Mouse (Mus musculus): Measurements from ENCODE around the gene Ankrd23. TPM values are rescaled to one million over a fixed set of nuclear protein-coding genes. Genes with fewer than 3 reads are reported as not detected.

Ankrd23 gene
- polyA plus RNA-seq, 1 experiment: 14.4 TPM

- Histone ChIP-seq H3K4me3 (replicated peaks; ENCODE audit: insufficient read depth, low read depth, low read length) (no peak overlapping the region), H3K27me3 (ENCODE audit: control insufficient read depth, insufficient read depth, low read length) (no peaks in the 10 kb centered on the region), H3K4me1 (ENCODE audit: control insufficient read depth, insufficient read depth, low read length) (peaks cover 9% of the 10 kb centered on the region), H3K27ac (ENCODE audit: insufficient read depth, low read length) (no peak overlapping the region)
- no peak for DNase-seq
- WGBS: 91% methylated on average over 5 of the region's 5 CpGs
- TF ChIP-seq POLR2A (IDR thresholded peaks at IDR 0.05; ENCODE audit: borderline replicate concordance, insufficient read depth, low read length) (no peak), CTCF (IDR thresholded peaks at IDR 0.05; ENCODE audit: borderline replicate concordance, insufficient read depth, low read depth, low read length) (no peak)
These were observed 33.6 kb upstream of the Ankrd23 start for GRCm38 (mm10) chr1:36570320-36570719.

- DNase-seq: no peak
- H3K27me3 ChIP-seq (ENCODE audit: control insufficient read depth, insufficient read depth, low read length): no peaks in the 10 kb centered on the region
- no peak for TF ChIP-seq POLR2A (IDR thresholded peaks at IDR 0.05; ENCODE audit: borderline replicate concordance, insufficient read depth, low read length)
- no peak for TF ChIP-seq CTCF (IDR thresholded peaks at IDR 0.05; ENCODE audit: borderline replicate concordance, insufficient read depth, low read depth, low read length)
- WGBS: 71% methylated on average over 7 of the region's 7 CpGs
- H3K4me1 ChIP-seq (ENCODE audit: control insufficient read depth, insufficient read depth, low read length): peaks cover 9% of the 10 kb centered on the region
- no peak overlapping the region for H3K27ac ChIP-seq (ENCODE audit: insufficient read depth, low read length)
- no peak overlapping the region for H3K4me3 ChIP-seq (replicated peaks; ENCODE audit: insufficient read depth, low read depth, low read length)
These were observed 33.1 kb upstream of the Ankrd23 start for GRCm38 (mm10) chr1:36569694-36570276.

GRCm38 (mm10) chr1:36568776-36569175 is 32.1 kb upstream of the Ankrd23 start:
- Histone ChIP-seq H3K27ac (ENCODE audit: insufficient read depth, low read length) (no peak overlapping the region), H3K4me3 (replicated peaks; ENCODE audit: insufficient read depth, low read depth, low read length) (no peak overlapping the region), H3K27me3 (ENCODE audit: control insufficient read depth, insufficient read depth, low read length) (no peaks in the 10 kb centered on the region), H3K4me1 (ENCODE audit: control insufficient read depth, insufficient read depth, low read length) (0 out of 2 replicates have a peak, but pooled peaks cover under 1% of the 10 kb centered on the region)
- TF ChIP-seq CTCF (IDR thresholded peaks at IDR 0.05; ENCODE audit: borderline replicate concordance, insufficient read depth, low read depth, low read length) (no peak), POLR2A (IDR thresholded peaks at IDR 0.05; ENCODE audit: borderline replicate concordance, insufficient read depth, low read length) (no peak)
- DNase-seq: no peak
- WGBS: 72% methylated on average over 4 of the region's 4 CpGs

- H3K27me3 ChIP-seq (ENCODE audit: control insufficient read depth, insufficient read depth, low read length): no peaks in the 10 kb centered on the region
- no peak for DNase-seq
- TF ChIP-seq POLR2A (IDR thresholded peaks at IDR 0.05; ENCODE audit: borderline replicate concordance, insufficient read depth, low read length) (no peak), CTCF (IDR thresholded peaks at IDR 0.05; ENCODE audit: borderline replicate concordance, insufficient read depth, low read depth, low read length) (no peak)
- no peak overlapping the region for H3K4me3 ChIP-seq (replicated peaks; ENCODE audit: insufficient read depth, low read depth, low read length)
- no peak overlapping the region for H3K27ac ChIP-seq (ENCODE audit: insufficient read depth, low read length)
- WGBS: 64% methylated on average over 21 of the region's 21 CpGs
- H3K4me1 ChIP-seq (ENCODE audit: control insufficient read depth, insufficient read depth, low read length): no peaks in the 10 kb centered on the region
These were observed 31.3 kb upstream of the Ankrd23 start for GRCm38 (mm10) chr1:36567818-36568603.

- Histone ChIP-seq H3K4me1 (ENCODE audit: control insufficient read depth, insufficient read depth, low read length) (no peaks in the 10 kb centered on the region), H3K27me3 (ENCODE audit: control insufficient read depth, insufficient read depth, low read length) (no peaks in the 10 kb centered on the region), H3K27ac (ENCODE audit: insufficient read depth, low read length) (no peak overlapping the region), H3K4me3 (replicated peaks; ENCODE audit: insufficient read depth, low read depth, low read length) (no peak overlapping the region)
- no peak for DNase-seq
- WGBS: 62% methylated on average over 2 of the region's 2 CpGs
- TF ChIP-seq POLR2A (IDR thresholded peaks at IDR 0.05; ENCODE audit: borderline replicate concordance, insufficient read depth, low read length): no peak
- no peak for TF ChIP-seq CTCF (IDR thresholded peaks at IDR 0.05; ENCODE audit: borderline replicate concordance, insufficient read depth, low read depth, low read length)
These were observed 29.7 kb upstream of the Ankrd23 start for GRCm38 (mm10) chr1:36566425-36566824.

GRCm38 (mm10) chr1:36564101-36564500 is 27.4 kb upstream of the Ankrd23 start:
- no peak for TF ChIP-seq POLR2A (IDR thresholded peaks at IDR 0.05; ENCODE audit: borderline replicate concordance, insufficient read depth, low read length)
- no peak for TF ChIP-seq CTCF (IDR thresholded peaks at IDR 0.05; ENCODE audit: borderline replicate concordance, insufficient read depth, low read depth, low read length)
- WGBS: 74% methylated on average over 6 of the region's 6 CpGs

GRCm38 (mm10) chr1:36563632-36564031 is 26.9 kb upstream of the Ankrd23 start:
- Histone ChIP-seq H3K4me3 (replicated peaks; ENCODE audit: insufficient read depth, low read depth, low read length) (no peak overlapping the region), H3K27me3 (ENCODE audit: control insufficient read depth, insufficient read depth, low read length) (no peaks in the 10 kb centered on the region), H3K27ac (ENCODE audit: insufficient read depth, low read length) (no peak overlapping the region), H3K4me1 (ENCODE audit: control insufficient read depth, insufficient read depth, low read length) (peaks cover 3% of the 10 kb centered on the region; the same call in 1 of the 2 replicates)
- 76% methylated on average over 4 of the region's 4 CpGs for WGBS
- no peak for DNase-seq
- TF ChIP-seq CTCF (IDR thresholded peaks at IDR 0.05; ENCODE audit: borderline replicate concordance, insufficient read depth, low read depth, low read length) (no peak), POLR2A (IDR thresholded peaks at IDR 0.05; ENCODE audit: borderline replicate concordance, insufficient read depth, low read length) (no peak)

More at GRCm38 (mm10) chr1:36564101-36564500, 27.4 kb upstream of the Ankrd23 start:
- DNase-seq: no peak
- no peaks in the 10 kb centered on the region for H3K27me3 ChIP-seq (ENCODE audit: control insufficient read depth, insufficient read depth, low read length)
- H3K4me3 ChIP-seq (replicated peaks; ENCODE audit: insufficient read depth, low read depth, low read length): no peak overlapping the region
- H3K27ac ChIP-seq (ENCODE audit: insufficient read depth, low read length): no peak overlapping the region
- no peaks in the 10 kb centered on the region for H3K4me1 ChIP-seq (ENCODE audit: control insufficient read depth, insufficient read depth, low read length)

GRCm38 (mm10) chr1:36563197-36563596 is 26.5 kb upstream of the Ankrd23 start:
- Histone ChIP-seq H3K27me3 (ENCODE audit: control insufficient read depth, insufficient read depth, low read length) (no peaks in the 10 kb centered on the region), H3K4me1 (ENCODE audit: control insufficient read depth, insufficient read depth, low read length) (peaks cover 6% of the 10 kb centered on the region; the same call in 1 of the 2 replicates), H3K4me3 (replicated peaks; ENCODE audit: insufficient read depth, low read depth, low read length) (no peak overlapping the region), H3K27ac (ENCODE audit: insufficient read depth, low read length) (no peak overlapping the region)
- DNase-seq: no peak
- TF ChIP-seq POLR2A (IDR thresholded peaks at IDR 0.05; ENCODE audit: borderline replicate concordance, insufficient read depth, low read length) (no peak), CTCF (IDR thresholded peaks at IDR 0.05; ENCODE audit: borderline replicate concordance, insufficient read depth, low read depth, low read length) (no peak)
- 34% methylated on average over 2 of the region's 2 CpGs for WGBS
